Mouse (Mus musculus): Measurements from ENCODE around the gene Cttnbp2. TPM values are rescaled to one million over a fixed set of nuclear protein-coding genes. Genes with fewer than 3 reads are reported as not detected.

Cttnbp2 gene
- 8.7 and 17.2 TPM in 2 replicates for polyA plus RNA-seq (2015; fragmentation: Nextera tagmentation; extraction: Ambion mirVana)

GRCm38 (mm10) chr6:18514480-18515352 is at the start of gene Cttnbp2:
TSS of gene Cttnbp2 (minus strand) at chr6:18514843.

Small RNA genes within 50 kb of the gene (microRNA-seq; reads per million reads assigned to microRNA genes)
- gene Gm26233 (ENCODE audit: borderline replicate concordance, insufficient number of aligned reads): not detected

Data from adrenal gland, postnatal 0 days (tissue).